Mouse (Mus musculus) layer of hippocampus, adult 18-20 months (tissue): ENCODE results near the gene Gbf1. TPM values are rescaled to one million over a fixed set of nuclear protein-coding genes. Genes with fewer than 3 reads are reported as not detected.
"Not testable (repeated sequence)": the region's sequence is repeated elsewhere in the genome, so short reads cannot be mapped to it uniquely, and the experiment has no call there.

Experiments
- DNase-seq, 2 experiments: peaks; one replicate each; pipeline ENCODE4 v3.0.0; 2022; ENCODE audit warnings: low spot score in 2 of 2
- long read RNA-seq: library from polyadenylated mRNA; stranded (forward); transcript quantifications from one replicate; pipeline ENCODE4 v2.0.0, GENCODE M21; 2021
- total RNA-seq, 2 experiments: library from RNA; stranded (reverse); gene quantifications; 2 replicates each; pipeline ENCODE4 v1.2.3; 2021

Gbf1 gene
- total RNA-seq, result 10 to 100 TPM; 82.1 to 84.8 TPM
- long read RNA-seq, full-length matches to known transcripts, result 9 of 52 reads
- long read RNA-seq, partial matches to known transcripts, result 27 of 52 reads
- long read RNA-seq, other reads (novel, unspliced or antisense), result 16 of 52 reads

- peak; percentile 94 to 99 for DNase-seq
These were observed at the start of gene Gbf1 for GRCm38 (mm10) chr19:46152127-46152803. Gene Gbf1 (plus strand): TSS chr19:46152509.

- no peak for DNase-seq
These were observed 48.7 kb upstream of the Gbf1 start for GRCm38 (mm10) chr19:46103437-46104186.

- no peak for DNase-seq
These were observed 48.1 kb upstream of the Gbf1 start for GRCm38 (mm10) chr19:46104187-46104557.

GRCm38 (mm10) chr19:46110214-46110613, 42.1 kb upstream of the Gbf1 start:
- DNase-seq, result no peak

GRCm38 (mm10) chr19:46110781-46111180, 41.5 kb upstream of the Gbf1 start:
- no peak for DNase-seq

- DNase-seq, result no peak
These were observed 37.7 kb upstream of the Gbf1 start for GRCm38 (mm10) chr19:46114617-46115016.

- DNase-seq, result no peak
These were observed 32.9 kb upstream of the Gbf1 start for GRCm38 (mm10) chr19:46119458-46119857.

- DNase-seq, result no peak
These were observed 31.4 kb upstream of the Gbf1 start for GRCm38 (mm10) chr19:46120872-46121271.

- no peak for DNase-seq
These were observed 28.4 kb upstream of the Gbf1 start for GRCm38 (mm10) chr19:46123876-46124275.

GRCm38 (mm10) chr19:46124651-46125050, 27.7 kb upstream of the Gbf1 start:
- DNase-seq, result no peak

- DNase-seq, result no peak
These were observed 26.0 kb upstream of the Gbf1 start for GRCm38 (mm10) chr19:46126301-46126700.

GRCm38 (mm10) chr19:46129737-46130136, 22.6 kb upstream of the Gbf1 start:
- not testable (repeated sequence) for DNase-seq

- no peak for DNase-seq
These were observed 21.0 kb upstream of the Gbf1 start for GRCm38 (mm10) chr19:46131283-46131682.

- DNase-seq, result no peak
These were observed 20.4 kb upstream of the Gbf1 start, which contains the start of gene Elovl3 for GRCm38 (mm10) chr19:46131694-46132525. Gene Elovl3 (plus strand): TSS chr19:46131897.

GRCm38 (mm10) chr19:46132577-46132976, 19.7 kb upstream of the Gbf1 start:
- DNase-seq, result no peak

- peak; percentile 82 to 96 for DNase-seq
These were observed 17.0 kb upstream of the Gbf1 start for GRCm38 (mm10) chr19:46135297-46135696.

GRCm38 (mm10) chr19:46135789-46136638, 16.3 kb upstream of the Gbf1 start:
- DNase-seq, result peak in 1 of 2 experiments; percentile 9

GRCm38 (mm10) chr19:46136639-46137580, 15.4 kb upstream of the Gbf1 start:
- DNase-seq, result peak; percentile 23 to 57

- no peak for DNase-seq
These were observed 12.0 kb upstream of the Gbf1 start for GRCm38 (mm10) chr19:46140324-46140723.
